Mouse (Mus musculus) MEL (cell line): ENCODE results near the gene Syn2. TPM values are rescaled to one million over a fixed set of nuclear protein-coding genes. Genes with fewer than 3 reads are reported as not detected.

ENCODE experiments used
- DNase-seq: peaks from one replicate; pipeline ENCODE4 v3.0.0; 2011; ENCODE audit warnings: low read depth, low spot score
- H3K27ac ChIP-seq: 2 replicates; pipeline ENCODE4 v1.5.1; 2012; ENCODE audit warnings: low read depth, mild to moderate bottlenecking, control low read depth, low read length, moderate library complexity; ENCODE audit not compliant: control insufficient read depth
- H3K27me3 ChIP-seq, 2 experiments: fragments of 150-350 bp in 1 of 2; sonication (generic) in 1 of 2; 2 replicates each; pipeline ENCODE4 v1.6.1; 2012; ENCODE audit warnings: low read length in 2 of 2, mild to moderate bottlenecking in 2 of 2, improper control_type of control experiment in 1 of 2, moderate library complexity in 1 of 2; ENCODE audit not compliant: insufficient read depth in 2 of 2, control insufficient read depth in 1 of 2
- H3K36me3 ChIP-seq, 2 experiments: 2 replicates each; pipeline ENCODE4 v1.6.1; 2012 to 2014; ENCODE audit warnings: low read length in 2 of 2, improper control_type of control experiment in 1 of 2, inconsistent platforms in 1 of 2, mild to moderate bottlenecking in 1 of 2; ENCODE audit not compliant: insufficient read depth in 2 of 2, control insufficient read depth in 1 of 2
- H3K4me1 ChIP-seq, 2 experiments: fragments of 150-350 bp in 1 of 2; sonication (generic) in 1 of 2; 2 replicates each; pipeline ENCODE4 v1.6.1; 2012; ENCODE audit warnings: low read length in 2 of 2, improper control_type of control experiment in 1 of 2, mild to moderate bottlenecking in 1 of 2; ENCODE audit not compliant: insufficient read depth in 2 of 2, control insufficient read depth in 1 of 2
- H3K4me3 ChIP-seq, 2 experiments: fragments of 150-350 bp in 1 of 2; sonication (generic) in 1 of 2; 2 replicates each; pipeline ENCODE4 v1.5.1; 2012; ENCODE audit warnings: low read depth in 2 of 2, low read length in 2 of 2, mild to moderate bottlenecking in 2 of 2, moderate library complexity in 2 of 2, control low read depth in 1 of 2, improper control_type of control experiment in 1 of 2; ENCODE audit not compliant: control insufficient read depth in 1 of 2, insufficient read depth in 1 of 2
- H3K79me2 ChIP-seq: 2 replicates; pipeline ENCODE4 v1.6.1; 2012; ENCODE audit warnings: mild to moderate bottlenecking, low read length, moderate library complexity; ENCODE audit not compliant: control insufficient read depth, poor library complexity, insufficient read depth
- H3K9ac ChIP-seq: 2 replicates; pipeline ENCODE4 v1.6.1; 2012; ENCODE audit warnings: low read depth, mild to moderate bottlenecking, control low read depth, low read length, moderate library complexity; ENCODE audit not compliant: control insufficient read depth, poor library complexity, severe bottlenecking
- H3K9me3 ChIP-seq: fragments of 150-350 bp; sonication (generic); replicated peaks from 2 replicates; pipeline ENCODE4 v1.6.1; 2012; ENCODE audit warnings: mild to moderate bottlenecking, low read length, improper control_type of control experiment, moderate library complexity; ENCODE audit not compliant: insufficient read depth
- CHD2 ChIP-seq: IDR thresholded peaks from 2 replicates; pipeline ENCODE4 v1.6.1; 2011; ENCODE audit warnings: low read length, improper control_type of control experiment
- CTCF ChIP-seq, 3 experiments: IDR thresholded peaks in 2 of 3; conservative IDR thresholded peaks in 1 of 3; 2 replicates each; pipeline ENCODE4 v1.5.1; 2011 to 2012; ENCODE audit warnings: low read length in 3 of 3, low read depth in 2 of 3, mild to moderate bottlenecking in 2 of 3, improper control_type of control experiment in 1 of 3, inconsistent platforms in 1 of 3, mixed read lengths in 1 of 3, moderate library complexity in 1 of 3; ENCODE audit not compliant: control insufficient read depth in 1 of 3, insufficient read depth in 1 of 3, poor library complexity in 1 of 3, severe bottlenecking in 1 of 3
- E2F4 ChIP-seq: IDR thresholded peaks from 2 replicates; pipeline ENCODE4 v1.6.1; 2011; ENCODE audit warnings: low read depth, low read length, improper control_type of control experiment, borderline replicate concordance
- EP300 ChIP-seq, 2 experiments: IDR thresholded peaks; 2 replicates each; pipeline ENCODE4 v1.6.1; 2011; ENCODE audit warnings: improper control_type of control experiment in 2 of 2, low read length in 2 of 2, low read depth in 1 of 2, mild to moderate bottlenecking in 1 of 2
- ETS1 ChIP-seq: IDR thresholded peaks from 2 replicates; pipeline ENCODE4 v1.6.1; 2012; ENCODE audit warnings: low read depth, mild to moderate bottlenecking, inconsistent platforms, low read length, improper control_type of control experiment, moderate library complexity
- GABPA ChIP-seq: IDR thresholded peaks from 2 replicates; pipeline ENCODE4 v1.6.1; 2012; ENCODE audit warnings: low read depth, mild to moderate bottlenecking, inconsistent platforms, low read length, improper control_type of control experiment, moderate library complexity
- GATA1 ChIP-seq: IDR thresholded peaks from 2 replicates; pipeline ENCODE4 v1.6.1; 2011; ENCODE audit warnings: low read depth, low read length, improper control_type of control experiment
- HCFC1 ChIP-seq: IDR thresholded peaks from 2 replicates; pipeline ENCODE4 v1.6.1; 2012; ENCODE audit warnings: low read depth, mild to moderate bottlenecking, inconsistent platforms, low read length, improper control_type of control experiment, moderate library complexity
- JUND ChIP-seq: IDR thresholded peaks from 2 replicates; pipeline ENCODE4 v1.6.1; 2011; ENCODE audit warnings: low read depth, mild to moderate bottlenecking, improper control_type of control experiment, low read length
- KAT2A ChIP-seq: conservative IDR thresholded peaks from 2 replicates; pipeline ENCODE4 v1.6.1; 2012; ENCODE audit warnings: low read depth, low read length, improper control_type of control experiment, inconsistent platforms
- MAZ ChIP-seq: IDR thresholded peaks from 2 replicates; pipeline ENCODE4 v1.6.1; 2012; ENCODE audit warnings: low read depth, mild to moderate bottlenecking, inconsistent platforms, low read length, improper control_type of control experiment
- MXI1 ChIP-seq: IDR thresholded peaks from 2 replicates; pipeline ENCODE4 v1.6.1; 2011; ENCODE audit warnings: mild to moderate bottlenecking, low read depth, low read length, improper control_type of control experiment
- POLR2A ChIP-seq, 2 experiments: IDR thresholded peaks; 2 replicates each; pipeline ENCODE4 v1.6.1; 2011 to 2012; ENCODE audit warnings: low read length in 2 of 2, mild to moderate bottlenecking in 2 of 2, control low read depth in 1 of 2, improper control_type of control experiment in 1 of 2, low read depth in 1 of 2, moderate library complexity in 1 of 2; ENCODE audit not compliant: control insufficient read depth in 1 of 2, insufficient read depth in 1 of 2, poor library complexity in 1 of 2
- POLR2AphosphoS2 ChIP-seq: IDR thresholded peaks from 2 replicates; pipeline ENCODE4 v1.6.1; 2011; ENCODE audit warnings: low read length, improper control_type of control experiment
- SIN3A ChIP-seq: IDR thresholded peaks from 2 replicates; pipeline ENCODE4 v1.6.1; 2012; ENCODE audit warnings: low read length, improper control_type of control experiment, inconsistent platforms
- SMC3 ChIP-seq: IDR thresholded peaks from 2 replicates; pipeline ENCODE4 v1.6.1; 2011; ENCODE audit warnings: low read depth, low read length, improper control_type of control experiment
- TBP ChIP-seq: IDR thresholded peaks from 2 replicates; pipeline ENCODE4 v1.8.0; 2011; ENCODE audit warnings: low read depth, low read length, improper control_type of control experiment
- UBTF ChIP-seq: IDR thresholded peaks from 2 replicates; pipeline ENCODE4 v1.6.1; 2012; ENCODE audit warnings: low read depth, mild to moderate bottlenecking, inconsistent platforms, low read length, improper control_type of control experiment, moderate library complexity, borderline replicate concordance; ENCODE audit not compliant: insufficient read depth
- USF2 ChIP-seq, 2 experiments: IDR thresholded peaks; 2 replicates each; pipeline ENCODE4 v1.6.1; 2011 to 2012; ENCODE audit warnings: improper control_type of control experiment in 2 of 2, low read length in 2 of 2, borderline replicate concordance in 1 of 2, inconsistent platforms in 1 of 2, low read depth in 1 of 2, mild to moderate bottlenecking in 1 of 2; ENCODE audit not compliant: insufficient read depth in 1 of 2
- ZC3H11A ChIP-seq: IDR thresholded peaks from 2 replicates; pipeline ENCODE4 v1.6.1; 2012; ENCODE audit warnings: low read depth, mild to moderate bottlenecking, inconsistent platforms, low read length, improper control_type of control experiment
- ZMIZ1 ChIP-seq: IDR thresholded peaks from 2 replicates; pipeline ENCODE4 v1.6.1; 2012; ENCODE audit warnings: low read depth, mild to moderate bottlenecking, inconsistent platforms, low read length, improper control_type of control experiment, moderate library complexity
- ZNF384 ChIP-seq: IDR thresholded peaks from 2 replicates; pipeline ENCODE4 v1.6.1; 2012; ENCODE audit warnings: low read depth, mild to moderate bottlenecking, inconsistent platforms, low read length, improper control_type of control experiment
- polyA plus RNA-seq, 2 experiments: library from polyadenylated mRNA; stranded (reverse) in 1 of 2; unstranded in 1 of 2; fragments of >175 nt in 1 of 2; fragments of >200 nt in 1 of 2; gene quantifications; 2 replicates each; pipeline versions ENCODE4 v1.2.1 to v1.2.4; 2012; ENCODE audit warnings: low replicate concordance in 2 of 2, low read depth in 1 of 2; ENCODE audit not compliant: insufficient read length in 2 of 2, insufficient read depth in 1 of 2, missing spikeins in 1 of 2
- total RNA-seq: library from RNA; depleted of rRNA; stranded (reverse); fragments of 300-350 nt; gene quantifications from 2 replicates; pipeline ENCODE4 v1.2.3, GENCODE M21; 2012

The Syn2 gene
- total and polyA plus RNA-seq, 3 experiments, result not detected

GRCm38 (mm10) chr6:115141446-115141845 lies 6.7 kb downstream of the Syn2 start:
- DNase-seq, result no peak
- no peak overlapping the region for H3K27ac ChIP-seq
- H3K4me1 ChIP-seq, result no peaks in the 10 kb centered on the region
- no peak overlapping the region for H3K4me3 ChIP-seq
- no peaks in the 10 kb centered on the region for H3K36me3 ChIP-seq
- no peaks in the 10 kb centered on the region for H3K9me3 ChIP-seq
- no peak for TF ChIP-seq UBTF
- peaks cover 0 to 3% of the 10 kb centered on the region in 2 experiments; a peak in 1 of 4 replicates for H3K27me3 ChIP-seq
- no peak overlapping the region for H3K9ac ChIP-seq
- H3K79me2 ChIP-seq, result no peaks in the 10 kb centered on the region

- no peak for TF ChIP-seq ZNF384
- TF ChIP-seq ETS1, result no peak
- no peak for TF ChIP-seq POLR2AphosphoS2
- no peak for TF ChIP-seq HCFC1
- no peak for TF ChIP-seq TBP
- Histone ChIP-seq H3K36me3 (no peaks in the 10 kb centered on the region), H3K4me1 (no peaks in the 10 kb centered on the region), H3K27me3 (peaks cover 6 to 8% of the 10 kb centered on the region in 2 experiments), H3K79me2 (no peaks in the 10 kb centered on the region), H3K4me3 (no peak overlapping the region), H3K27ac (no peak overlapping the region), H3K9ac (no peak overlapping the region), H3K9me3 (no peaks in the 10 kb centered on the region)
- DNase-seq, result no peak
These were observed 26.5 kb downstream of the Syn2 start for GRCm38 (mm10) chr6:115161175-115161574.

- DNase-seq, result no peak
- Histone ChIP-seq H3K9ac (no peak overlapping the region), H3K79me2 (no peaks in the 10 kb centered on the region), H3K4me3 (no peak overlapping the region), H3K27me3 (peaks cover 2 to 3% of the 10 kb centered on the region in 2 experiments; a peak in 3 of 4 replicates), H3K4me1 (no peaks in the 10 kb centered on the region), H3K9me3 (no peaks in the 10 kb centered on the region), H3K36me3 (no peaks in the 10 kb centered on the region), H3K27ac (no peak overlapping the region)
- TF ChIP-seq EP300 (IDR thresholded peaks at IDR 0.05; ENCODE audit: low read depth in 1 of 2, low read length in 2 of 2) (no peak), ZMIZ1 (no peak), GATA1 (no peak), CHD2 (no peak), SMC3 (no peak), MXI1 (no peak), HCFC1 (no peak), USF2 (IDR thresholded peaks at IDR 0.05; ENCODE audit: borderline replicate concordance in 1 of 2, insufficient read depth in 1 of 2, low read depth in 1 of 2, low read length in 2 of 2) (no peak), SIN3A (no peak), MAZ (no peak), ETS1 (no peak), POLR2A (IDR thresholded peaks at IDR 0.05; ENCODE audit: control insufficient read depth in 1 of 2, insufficient read depth in 1 of 2, low read depth in 1 of 2, low read length in 2 of 2, poor library complexity in 1 of 2) (no peak), ZC3H11A (no peak), GABPA (no peak), POLR2AphosphoS2 (no peak), KAT2A (no peak), JUND (no peak), E2F4 (no peak), CTCF (IDR thresholded peaks at IDR 0.05 in 2 of 3, conservative IDR thresholded peaks at IDR 0.05 in 1 of 3; ENCODE audit: control insufficient read depth in 1 of 3, insufficient read depth in 1 of 3, low read depth in 2 of 3, low read length in 3 of 3, poor library complexity in 1 of 3, severe bottlenecking in 1 of 3) (no peak)
These were observed 31.3 kb downstream of the Syn2 start for GRCm38 (mm10) chr6:115165863-115166470.
